Mouse (Mus musculus): Measurements from ENCODE around the gene Zfp882.
A peak's percentile ranks its signal among the peaks of the same experiment; 100 is the strongest.
"Not testable (repeated sequence)": the region's sequence is repeated elsewhere in the genome, so short reads cannot be mapped to it uniquely, and the experiment has no call there.

Zfp882 gene

GRCm38 (mm10) chr8:71908309-71909261 is at the start of gene Zfp882, which contains the start of gene Zfp617:
TSS of gene Zfp882 (plus strand) at chr8:71908608.
TSS of gene Zfp617 (plus strand) at chr8:71908635.
- peak; percentile 89 for DNase-seq (ENCODE audit: inconsistent ontology term)

- not testable (repeated sequence) for DNase-seq (ENCODE audit: inconsistent ontology term)
Measured at GRCm38 (mm10) chr8:71861551-71861950, 46.9 kb upstream of the Zfp882 start.

GRCm38 (mm10) chr8:71862038-71862437 is 46.4 kb upstream of the Zfp882 start:
- DNase-seq (ENCODE audit: inconsistent ontology term): peak; percentile 16

- peak; percentile 83 for DNase-seq (ENCODE audit: inconsistent ontology term)
Measured at GRCm38 (mm10) chr8:71881618-71882274, 26.7 kb upstream of the Zfp882 start, which contains the start of gene Zfp709. TSS of gene Zfp709 (plus strand) at chr8:71882019.

GRCm38 (mm10) chr8:71900666-71901065 is 7.7 kb upstream of the Zfp882 start:
- not testable (repeated sequence) for DNase-seq (ENCODE audit: inconsistent ontology term)

GRCm38 (mm10) chr8:71903084-71903483 is 5.3 kb upstream of the Zfp882 start:
- not testable (repeated sequence) for DNase-seq (ENCODE audit: inconsistent ontology term)

- DNase-seq (ENCODE audit: inconsistent ontology term): no peak
Measured at GRCm38 (mm10) chr8:71906809-71907208, 1.6 kb upstream of the Zfp882 start.

- DNase-seq (ENCODE audit: inconsistent ontology term): no peak
Measured at GRCm38 (mm10) chr8:71907798-71908257, 580 bp upstream of the Zfp882 start.

- no peak for DNase-seq (ENCODE audit: inconsistent ontology term)
Measured at GRCm38 (mm10) chr8:71912286-71912685, 3.9 kb downstream of the Zfp882 start.

GRCm38 (mm10) chr8:71922567-71923401 is 14.4 kb downstream of the Zfp882 start:
- peak; percentile 93 for DNase-seq (ENCODE audit: inconsistent ontology term)

- DNase-seq (ENCODE audit: inconsistent ontology term): no peak
Measured at GRCm38 (mm10) chr8:71925791-71926190, 17.4 kb downstream of the Zfp882 start.

- no peak for DNase-seq (ENCODE audit: inconsistent ontology term)
Measured at GRCm38 (mm10) chr8:71926551-71926950, 18.1 kb downstream of the Zfp882 start.

GRCm38 (mm10) chr8:71927779-71928178 is 19.4 kb downstream of the Zfp882 start:
- DNase-seq (ENCODE audit: inconsistent ontology term): no peak

GRCm38 (mm10) chr8:71938037-71938436 is 29.6 kb downstream of the Zfp882 start:
- DNase-seq (ENCODE audit: inconsistent ontology term): not testable (repeated sequence)

GRCm38 (mm10) chr8:71940293-71941208 is 32.1 kb downstream of the Zfp882 start:
- DNase-seq (ENCODE audit: inconsistent ontology term): no peak

- DNase-seq (ENCODE audit: inconsistent ontology term): no peak
Measured at GRCm38 (mm10) chr8:71941776-71942175, 33.4 kb downstream of the Zfp882 start.

GRCm38 (mm10) chr8:71948624-71949023 is 40.2 kb downstream of the Zfp882 start:
- no peak for DNase-seq (ENCODE audit: inconsistent ontology term)

- peak; percentile 97 for DNase-seq (ENCODE audit: inconsistent ontology term)
Measured at GRCm38 (mm10) chr8:71950482-71951221, 42.2 kb downstream of the Zfp882 start, which contains the start of gene Zfp961. TSS of gene Zfp961 (plus strand) at chr8:71951038.

GRCm38 (mm10) chr8:71951436-71952161 is 43.2 kb downstream of the Zfp882 start:
- peak; percentile 26 for DNase-seq (ENCODE audit: inconsistent ontology term)

Data from Muller cell, postnatal 12 days (primary cell).